Mouse (Mus musculus) forebrain, postnatal 0 days (tissue): ENCODE results near the gene Zbed3. TPM values are rescaled to one million over a fixed set of nuclear protein-coding genes. Genes with fewer than 3 reads are reported as not detected.

ENCODE experiments used
- ATAC-seq: fragments of 200-750 bp; cut with Nextera tagmentation; 2 replicates; pipeline ENCODE4 v1.8.0; 2017; ENCODE audit warnings: mild to moderate bottlenecking, moderate library complexity
- DNase-seq: peaks from one replicate; pipeline ENCODE4 v3.0.0-alpha.2; 2015
- H3K27ac ChIP-seq: fragments of 300-500 bp; sonication (generic); 2 replicates; pipeline ENCODE4 v1.5.1; 2014; ENCODE audit warnings: low read depth, mild to moderate bottlenecking, antibody characterized with exemption, low read length, moderate library complexity, mixed read lengths
- H3K27me3 ChIP-seq: fragments of 300-500 bp; sonication (generic); 2 replicates; pipeline ENCODE4 v1.6.1; 2014; ENCODE audit warnings: mild to moderate bottlenecking, low read length, mixed read lengths; ENCODE audit not compliant: insufficient read depth
- H3K36me3 ChIP-seq: fragments of 300-500 bp; sonication (generic); 2 replicates; pipeline ENCODE4 v1.6.1; 2014; ENCODE audit warnings: mild to moderate bottlenecking, moderate library complexity; ENCODE audit not compliant: insufficient read depth
- H3K4me1 ChIP-seq: fragments of 300-500 bp; sonication (generic); 2 replicates; pipeline ENCODE4 v1.6.1; 2014; ENCODE audit warnings: antibody characterized with exemption; ENCODE audit not compliant: insufficient read depth
- H3K4me2 ChIP-seq: fragments of 300-500 bp; sonication (generic); 2 replicates; pipeline ENCODE4 v1.6.1; 2014; ENCODE audit warnings: low read depth, mild to moderate bottlenecking, moderate library complexity
- H3K4me3 ChIP-seq: fragments of 300-500 bp; sonication (generic); 2 replicates; pipeline ENCODE4 v1.5.1; 2014; ENCODE audit warnings: low read depth, low read length, mixed read lengths
- H3K9ac ChIP-seq: fragments of 300-500 bp; sonication (generic); 2 replicates; pipeline ENCODE4 v1.6.1; 2014; ENCODE audit warnings: mild to moderate bottlenecking
- H3K9me3 ChIP-seq: fragments of 300-500 bp; sonication (generic); 2 replicates; pipeline ENCODE4 v1.6.1; 2016; ENCODE audit warnings: low read length
- CTCF ChIP-seq: sonication (generic); IDR thresholded peaks from 2 replicates; pipeline ENCODE4 v1.5.1; 2016; ENCODE audit warnings: antibody characterized with exemption, control low read depth, low read depth
- WGBS: fragments of 180-500 bp; shearing (Covaris S2); extraction: QIAGEN DNeasy Blood & Tissue Kit; methylation state at CpG from one replicate; pipeline ENCODE4 v1.1.7; 2014; 5-methylcytosine and 5-hydroxymethylcytosine counted together
- polyA plus RNA-seq: library from polyadenylated mRNA; unstranded; fragments of >200 nt; fragmentation: Nextera tagmentation; extraction: Ambion mirVana; gene quantifications from 2 replicates; pipeline ENCODE4 v1.2.1, GENCODE M21; 2015
- total RNA-seq: library from RNA; depleted of rRNA; stranded (reverse); fragments of >200 nt; gene quantifications from 2 replicates; pipeline ENCODE4 v1.2.3, GENCODE M21; 2014; rRNA removed

The Zbed3 gene
- total RNA-seq (11.1 and 15.8 TPM in 2 replicates), polyA plus RNA-seq (30.8 and 31.4 TPM in 2 replicates)

- H3K9me3 ChIP-seq: no peaks in the 10 kb centered on the region
- H3K36me3 ChIP-seq: no peaks in the 10 kb centered on the region
- WGBS: 93% methylated on average over 6 of the region's 6 CpGs
- DNase-seq: no peak
- H3K4me3 ChIP-seq: peak within 1 kb of the TSS; percentile 75
- H3K27ac ChIP-seq: peak within 1 kb of the TSS; percentile 94
- H3K27me3 ChIP-seq: no peaks in the 10 kb centered on the region
- peak within 1 kb of the TSS; percentile 63 for H3K4me2 ChIP-seq
- TF ChIP-seq CTCF: no peak
- peak within 1 kb of the TSS; percentile 96 for H3K9ac ChIP-seq
- no peak for ATAC-seq
- H3K4me1 ChIP-seq: peaks cover 10% of the 10 kb centered on the region
These were observed at the start of gene Zbed3 for GRCm38 (mm10) chr13:95323400-95323799. Gene Zbed3 (plus strand): TSS chr13:95323612.

DNA sequence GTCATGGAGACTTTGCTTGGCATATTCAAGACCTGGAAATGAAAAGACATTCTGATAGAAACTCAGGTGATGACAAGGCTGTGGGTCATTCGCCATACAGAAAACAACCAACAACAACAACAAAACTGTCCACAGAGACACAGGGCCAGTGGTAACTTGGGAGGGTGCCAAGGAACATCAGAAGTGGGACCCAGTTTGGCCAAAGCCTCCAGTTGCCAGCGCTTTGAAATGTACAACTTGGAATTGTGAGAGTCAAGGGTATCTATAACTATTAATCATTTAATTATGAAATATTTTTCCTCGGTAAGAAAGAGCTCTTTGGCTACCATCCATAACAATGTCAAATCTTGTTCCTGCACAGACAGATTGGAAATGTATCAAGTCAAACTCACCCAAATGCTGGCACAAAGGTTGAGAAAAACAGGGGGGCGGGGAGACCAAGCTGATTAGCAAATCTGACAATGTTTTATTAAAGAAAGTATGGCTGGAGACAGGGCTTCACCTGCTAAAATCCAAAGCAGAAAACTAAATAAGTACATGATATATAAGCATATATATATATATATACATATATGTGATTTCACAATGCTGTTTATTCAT is 44.9 kb upstream of the Zbed3 start:
- no peaks in the 10 kb centered on the region for H3K36me3 ChIP-seq
- no peaks in the 10 kb centered on the region for H3K9me3 ChIP-seq
- DNase-seq (peak; percentile 35), ATAC-seq (no peak)
- H3K27ac ChIP-seq: no peak overlapping the region
- no peaks in the 10 kb centered on the region for H3K4me1 ChIP-seq
- H3K27me3 ChIP-seq: no peaks in the 10 kb centered on the region
- WGBS: 68% methylated on average over 4 of the region's 4 CpGs
- H3K9ac ChIP-seq: no peak overlapping the region
- H3K4me2 ChIP-seq: no peak overlapping the region
- TF ChIP-seq CTCF: no peak
- H3K4me3 ChIP-seq: no peak overlapping the region

DNA sequence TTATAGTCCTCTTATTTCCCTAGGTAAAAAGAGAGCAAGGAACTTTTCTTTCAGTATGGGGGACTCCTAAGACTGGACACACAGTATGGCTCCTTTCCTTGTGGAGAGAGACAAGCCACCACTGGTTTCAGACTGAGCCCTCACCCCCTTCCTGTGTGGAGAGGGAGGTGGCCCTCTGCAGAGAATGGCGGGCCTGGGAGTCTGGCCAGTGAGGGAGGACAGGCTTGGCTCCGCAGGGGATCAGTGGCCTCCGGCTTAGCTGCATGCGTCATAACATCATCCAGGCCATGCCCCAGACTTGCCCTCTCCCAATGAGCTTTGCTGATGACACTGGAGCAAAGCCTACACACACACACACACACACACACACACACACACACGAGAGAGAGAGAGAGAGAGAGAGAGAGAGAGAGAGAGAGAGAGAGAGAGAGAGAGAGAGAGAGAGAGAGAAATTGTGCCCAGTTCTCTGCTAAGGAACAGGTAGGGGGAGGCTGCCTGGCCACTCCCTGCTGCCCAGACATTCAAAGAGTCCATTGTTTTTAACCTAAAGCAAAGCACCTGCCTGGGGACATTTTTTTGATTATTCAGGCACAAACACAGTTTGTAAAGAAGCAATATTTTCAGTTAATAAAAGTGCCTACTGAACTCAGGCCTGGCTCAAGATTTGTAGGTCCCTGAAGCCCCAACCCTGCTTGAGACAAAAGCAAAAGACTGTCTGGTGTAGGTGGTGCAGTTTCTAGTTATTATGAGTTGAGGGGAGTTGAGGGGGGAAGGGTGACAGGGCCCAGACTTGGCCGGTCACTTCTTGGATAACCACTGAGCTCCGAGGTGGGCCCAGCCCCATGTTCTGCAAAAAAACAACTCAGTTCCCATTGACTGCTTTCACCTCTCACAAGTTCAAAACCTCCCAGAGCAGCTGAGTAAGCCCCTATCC is 41.4 kb upstream of the Zbed3 start:
- ATAC-seq (no peak), DNase-seq (no peak)
- Histone ChIP-seq H3K27me3 (no peaks in the 10 kb centered on the region), H3K4me2 (no peak overlapping the region), H3K4me1 (no peaks in the 10 kb centered on the region), H3K9ac (no peak overlapping the region), H3K4me3 (no peak overlapping the region), H3K9me3 (no peaks in the 10 kb centered on the region), H3K36me3 (no peaks in the 10 kb centered on the region), H3K27ac (no peak overlapping the region)
- no peak for TF ChIP-seq CTCF
- WGBS: 31% methylated on average over 7 of the region's 7 CpGs

DNA sequence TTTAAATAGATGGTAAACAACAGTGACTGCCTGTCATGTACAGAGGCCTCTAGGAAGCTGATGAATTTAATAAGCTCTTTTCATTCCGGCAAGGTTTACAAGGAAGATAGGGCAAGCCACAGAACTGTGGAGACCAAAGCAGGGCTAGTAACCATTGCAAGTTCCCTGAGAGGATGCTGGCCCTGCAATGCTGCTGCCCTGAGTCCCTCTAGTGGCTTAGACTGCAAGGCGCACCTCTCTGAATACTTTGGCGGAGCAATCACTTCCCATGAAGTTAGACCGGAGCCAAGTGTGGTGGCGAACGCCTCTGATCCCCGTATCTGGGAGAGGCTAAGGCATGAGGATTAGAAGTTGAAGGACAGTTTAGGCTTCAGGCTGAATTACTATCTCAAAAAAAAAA is 36.4 kb upstream of the Zbed3 start:
- Histone ChIP-seq H3K27ac (no peak overlapping the region), H3K4me2 (no peak overlapping the region), H3K27me3 (no peaks in the 10 kb centered on the region), H3K36me3 (no peaks in the 10 kb centered on the region), H3K9me3 (no peaks in the 10 kb centered on the region), H3K9ac (no peak overlapping the region), H3K4me3 (no peak overlapping the region), H3K4me1 (no peaks in the 10 kb centered on the region)
- ATAC-seq (peak; percentile 96), DNase-seq (peak; percentile 86)
- WGBS: 2% methylated on average over 7 of the region's 7 CpGs
- TF ChIP-seq CTCF: peak; percentile 97

DNA sequence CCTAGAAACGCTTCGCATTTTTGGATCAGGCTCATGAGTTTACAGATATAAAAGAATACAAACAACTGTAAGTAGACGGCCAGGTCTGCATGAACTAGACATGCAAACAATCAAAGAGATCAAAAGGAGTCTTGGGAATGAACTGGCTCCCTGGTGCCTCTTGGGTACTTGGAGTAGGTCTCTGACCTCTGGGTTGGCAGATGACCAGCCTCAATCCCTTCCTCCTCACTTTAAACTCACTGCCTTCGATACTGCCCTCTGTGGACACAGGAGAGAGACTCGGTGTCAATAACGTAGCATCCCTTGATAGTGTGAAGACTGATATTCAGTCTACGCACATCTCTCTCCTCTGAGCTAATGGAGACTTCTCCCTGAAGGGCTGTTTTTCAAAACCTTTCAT is 35.4 kb upstream of the Zbed3 start:
- DNase-seq (no peak), ATAC-seq (no peak)
- Histone ChIP-seq H3K4me2 (no peak overlapping the region), H3K9me3 (no peaks in the 10 kb centered on the region), H3K4me3 (no peak overlapping the region), H3K27me3 (no peaks in the 10 kb centered on the region), H3K9ac (no peak overlapping the region), H3K27ac (no peak overlapping the region), H3K4me1 (no peaks in the 10 kb centered on the region), H3K36me3 (no peaks in the 10 kb centered on the region)
- WGBS: 68% methylated on average over 7 of the region's 7 CpGs
- no peak for TF ChIP-seq CTCF

DNA sequence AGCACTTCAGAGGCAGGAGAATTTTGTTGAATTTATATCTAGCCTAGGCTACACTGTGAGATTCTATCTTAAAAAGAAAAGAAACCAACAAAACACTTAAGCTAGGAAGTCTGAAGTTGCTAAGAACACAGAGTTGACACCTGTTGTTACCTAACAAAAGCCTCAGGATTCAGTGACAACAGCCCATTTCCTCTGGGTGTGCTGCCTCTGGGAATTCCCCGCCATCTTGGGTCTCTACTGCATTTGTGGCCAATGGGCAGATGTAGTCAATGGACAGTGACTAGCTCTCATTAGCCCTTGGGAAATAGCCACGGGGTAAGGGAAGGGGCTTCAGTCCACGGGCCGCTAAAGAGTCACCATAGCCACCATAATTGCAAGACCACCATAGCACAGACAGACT is 31.4 kb upstream of the Zbed3 start:
- Histone ChIP-seq H3K4me2 (no peak overlapping the region), H3K27ac (no peak overlapping the region), H3K4me3 (no peak overlapping the region), H3K36me3 (no peaks in the 10 kb centered on the region), H3K9ac (no peak overlapping the region), H3K9me3 (no peaks in the 10 kb centered on the region), H3K4me1 (no peaks in the 10 kb centered on the region), H3K27me3 (no peaks in the 10 kb centered on the region)
- no peak for ATAC-seq
- WGBS: 21% methylated on average over 4 of the region's 4 CpGs
- DNase-seq: no peak
- no peak for TF ChIP-seq CTCF

- no peak for DNase-seq
- no peaks in the 10 kb centered on the region for H3K4me1 ChIP-seq
- no peak overlapping the region for H3K27ac ChIP-seq
- H3K4me3 ChIP-seq: no peak overlapping the region
- no peak for TF ChIP-seq CTCF
- no peaks in the 10 kb centered on the region for H3K27me3 ChIP-seq
- no peak overlapping the region for H3K9ac ChIP-seq
- WGBS: 60% methylated on average over 3 of the region's 3 CpGs
- no peaks in the 10 kb centered on the region for H3K9me3 ChIP-seq
- H3K36me3 ChIP-seq: no peaks in the 10 kb centered on the region
- ATAC-seq: no peak
- H3K4me2 ChIP-seq: no peak overlapping the region
These were observed 23.5 kb upstream of the Zbed3 start for GRCm38 (mm10) chr13:95299956-95300355.
